Mouse (Mus musculus) 416B (cell line): ENCODE results near the gene Rftn1.
A peak's percentile ranks its signal among the peaks of the same experiment; 100 is the strongest.

Experiments used
- DNase-seq: peaks from one replicate; pipeline ENCODE4 v3.0.0; 2011; ENCODE audit warnings: low read depth

The Rftn1 gene

DNA sequence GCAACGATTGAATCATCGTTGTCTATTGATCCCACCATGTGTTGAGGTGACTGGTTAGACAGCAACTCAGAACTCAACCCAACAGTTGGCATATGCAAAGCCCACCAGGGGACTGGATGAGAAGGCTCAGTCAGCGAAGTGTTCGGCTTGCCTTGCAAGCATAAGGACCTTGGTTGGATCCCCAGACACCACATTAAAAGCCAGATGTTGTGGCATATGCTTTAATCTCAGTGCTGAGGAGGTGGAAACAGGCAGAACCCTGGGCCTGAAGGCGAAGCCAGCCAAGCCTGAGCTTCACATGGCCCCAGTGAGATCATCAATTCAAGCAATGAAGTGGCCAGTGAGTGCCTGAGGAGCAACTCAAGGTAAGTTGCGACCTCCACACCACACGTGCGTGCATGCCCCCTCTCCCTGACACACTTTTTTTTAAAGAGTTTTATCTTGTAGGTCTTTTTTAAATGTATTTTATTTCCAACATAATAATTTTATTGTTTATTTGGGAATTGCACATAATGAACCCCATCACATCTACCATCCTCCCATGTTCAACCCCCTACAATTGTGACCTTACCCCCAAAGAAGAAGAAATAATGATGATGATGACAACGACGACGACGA lies 11.5 kb upstream of the Rftn1 start:
- no peak for DNase-seq

- DNase-seq, result no peak
Observed at GRCm38 (mm10) chr17:50199075-50199850, 8.8 kb upstream of the Rftn1 start.

GRCm38 (mm10) chr17:50197572-50197971 lies 7.1 kb upstream of the Rftn1 start:
- DNase-seq, result no peak

- peak; percentile 68 for DNase-seq
Observed at GRCm38 (mm10) chr17:50196005-50196672, 5.7 kb upstream of the Rftn1 start.

GRCm38 (mm10) chr17:50195399-50195798 lies 4.9 kb upstream of the Rftn1 start:
- no peak for DNase-seq

DNA sequence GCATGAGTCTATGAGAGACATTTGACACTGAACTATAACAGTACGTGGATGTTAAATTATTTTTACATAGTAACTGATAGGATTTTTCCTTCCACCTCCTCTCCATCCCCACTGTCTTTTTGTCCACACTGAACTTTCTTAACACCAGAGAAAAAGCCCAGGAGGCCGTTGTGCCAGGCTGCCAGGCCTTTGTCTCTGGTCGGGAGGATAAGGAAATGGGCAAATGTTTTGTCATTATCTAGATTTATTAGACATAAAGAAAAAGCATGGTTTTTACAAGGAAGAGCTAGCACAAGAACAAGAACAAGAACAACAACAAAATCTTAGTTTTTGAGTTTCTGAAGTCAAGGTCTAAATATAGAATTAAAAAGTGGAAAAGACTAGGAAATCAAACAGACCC lies 4.1 kb upstream of the Rftn1 start:
- no peak for DNase-seq

DNA sequence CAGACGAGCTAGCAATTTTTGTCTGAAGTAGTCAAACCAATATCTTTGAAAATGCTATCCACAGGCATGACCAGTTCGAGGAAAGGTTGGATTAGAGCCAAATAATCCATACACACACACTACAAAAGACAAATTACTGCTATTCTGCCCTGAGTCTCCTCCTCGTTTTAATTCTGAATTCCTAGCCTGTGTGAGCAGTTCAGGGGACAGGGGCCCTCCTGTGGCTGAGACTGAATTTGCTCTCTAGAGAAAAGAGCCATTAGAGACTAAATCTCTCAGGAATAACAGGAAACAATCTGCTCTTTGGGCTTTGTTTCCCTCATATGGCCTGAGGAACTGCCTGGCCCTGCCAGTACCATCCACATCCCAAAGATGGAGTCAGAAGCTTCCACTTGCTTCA lies 3.2 kb upstream of the Rftn1 start:
- peak; percentile 50 for DNase-seq

- no peak for DNase-seq
Observed at GRCm38 (mm10) chr17:50192376-50192940, 2.0 kb upstream of the Rftn1 start.

GRCm38 (mm10) chr17:50191318-50191957 lies 964 bp upstream of the Rftn1 start:
- no peak for DNase-seq

GRCm38 (mm10) chr17:50189381-50190012 lies 977 bp downstream of the Rftn1 start:
- peak; percentile 77 for DNase-seq

DNA sequence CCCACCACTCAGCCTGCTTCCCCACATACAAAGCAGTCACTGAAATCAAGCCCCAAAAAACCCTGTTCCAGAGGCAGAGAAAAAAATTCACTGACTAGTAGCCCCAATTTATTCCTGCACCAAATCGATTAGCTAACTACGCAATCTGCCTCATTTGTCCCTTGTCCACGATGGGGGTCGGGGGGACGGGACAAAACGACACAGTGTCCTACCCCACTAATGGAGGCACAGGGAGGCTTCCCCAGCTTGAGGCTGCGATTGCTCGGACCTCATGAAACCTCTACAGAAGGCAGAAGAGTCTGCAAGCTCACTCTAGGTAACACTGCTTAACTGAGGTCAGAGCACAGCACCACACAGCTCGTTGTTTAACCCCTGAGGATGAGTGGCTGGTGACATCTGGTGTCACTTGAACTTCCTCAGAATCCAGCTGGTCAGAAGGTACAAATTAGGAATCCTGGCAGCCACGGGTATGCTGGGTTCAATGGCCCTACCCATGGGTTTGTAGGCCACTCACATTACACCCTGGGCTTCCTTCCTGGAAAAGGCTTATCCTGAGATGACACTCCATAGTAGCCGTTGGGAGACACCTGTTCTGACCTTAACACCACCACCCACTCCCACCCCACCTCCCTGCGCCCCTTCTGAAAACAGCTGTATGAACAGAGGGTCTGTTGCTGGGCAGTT lies 1.7 kb downstream of the Rftn1 start:
- no peak for DNase-seq

GRCm38 (mm10) chr17:50185616-50186015 lies 4.9 kb downstream of the Rftn1 start:
- DNase-seq, result peak; percentile 57

DNA sequence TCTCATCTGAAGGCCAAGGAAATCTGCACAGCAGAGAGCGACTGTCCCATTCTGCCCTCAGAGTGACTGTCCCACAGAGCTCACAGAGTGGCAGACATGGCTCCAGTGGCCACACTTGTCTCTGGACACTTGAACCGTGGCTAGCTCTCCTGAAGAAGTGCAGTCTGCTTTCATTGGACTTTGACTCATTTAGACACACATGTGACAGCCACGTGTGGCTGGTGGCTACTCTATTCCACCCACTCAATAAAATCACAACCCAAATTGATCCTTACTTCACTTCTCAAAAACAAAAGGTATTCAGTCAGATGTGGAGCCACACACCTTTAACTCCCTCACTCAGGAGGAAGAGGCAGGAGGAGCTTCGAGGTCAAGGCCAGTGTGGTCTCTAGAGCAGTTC lies 5.4 kb downstream of the Rftn1 start:
- no peak for DNase-seq

DNA sequence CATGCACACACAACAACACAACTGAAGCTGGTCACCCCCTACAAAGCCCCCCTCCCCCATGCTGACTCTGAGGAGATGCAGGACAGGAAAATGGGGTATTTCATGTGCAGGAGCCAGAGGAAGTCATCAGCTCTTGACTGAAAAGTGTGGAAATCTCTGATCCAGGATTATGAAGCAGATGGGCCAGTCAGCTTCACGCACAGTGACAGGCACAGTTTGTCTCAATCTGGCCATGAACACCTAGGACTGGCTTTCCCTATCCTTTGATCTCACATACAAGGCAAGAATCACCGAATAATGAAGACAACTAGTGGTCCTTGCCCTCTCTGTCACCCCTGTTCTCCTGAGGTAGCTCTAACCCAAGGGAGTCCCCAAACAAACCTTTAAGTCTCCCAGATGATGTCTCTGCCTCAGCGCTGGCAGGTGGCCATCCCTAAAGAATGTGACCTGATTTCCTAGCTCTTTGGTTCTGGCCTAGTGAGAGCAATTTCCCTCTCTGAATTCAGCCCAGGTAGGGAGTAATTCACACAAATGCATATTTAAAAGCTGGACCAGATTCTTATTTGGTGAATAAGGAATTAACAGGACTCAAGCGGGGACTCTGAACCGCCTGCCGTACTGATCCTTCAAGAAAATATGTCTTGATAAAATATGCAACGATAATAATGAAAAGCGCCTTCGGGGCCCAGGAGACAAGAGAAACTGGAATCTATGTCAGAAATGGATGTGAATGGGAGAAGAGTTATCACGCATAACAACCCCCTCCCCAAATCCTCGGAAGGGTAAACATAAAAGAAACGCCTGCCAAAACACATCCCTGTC lies 6.0 kb downstream of the Rftn1 start:
- DNase-seq, result no peak

- no peak for DNase-seq
Observed at GRCm38 (mm10) chr17:50183300-50183699, 7.2 kb downstream of the Rftn1 start.

DNA sequence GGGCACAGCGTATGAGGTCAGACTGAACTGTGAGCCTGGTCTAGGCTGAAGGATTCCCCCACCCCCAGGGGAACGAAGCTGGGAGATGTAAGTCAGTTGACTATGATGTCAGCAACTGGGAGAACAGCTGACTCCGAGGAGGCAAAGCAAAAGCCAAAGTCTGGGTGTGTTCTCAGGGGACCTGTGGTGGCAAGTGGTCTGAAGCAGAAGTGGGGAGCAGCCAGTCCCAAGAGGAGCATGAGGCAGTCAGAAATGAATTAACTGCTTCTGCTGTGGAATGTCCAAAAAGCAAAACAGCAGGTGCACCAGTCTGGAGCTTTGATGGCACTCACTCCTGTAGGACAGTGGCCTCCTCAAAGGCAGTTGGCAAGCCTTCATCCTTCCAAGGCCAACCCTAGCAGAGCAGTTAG lies 7.9 kb downstream of the Rftn1 start:
- DNase-seq, result no peak

GRCm38 (mm10) chr17:50180899-50181570 lies 9.4 kb downstream of the Rftn1 start:
- no peak for DNase-seq

DNA sequence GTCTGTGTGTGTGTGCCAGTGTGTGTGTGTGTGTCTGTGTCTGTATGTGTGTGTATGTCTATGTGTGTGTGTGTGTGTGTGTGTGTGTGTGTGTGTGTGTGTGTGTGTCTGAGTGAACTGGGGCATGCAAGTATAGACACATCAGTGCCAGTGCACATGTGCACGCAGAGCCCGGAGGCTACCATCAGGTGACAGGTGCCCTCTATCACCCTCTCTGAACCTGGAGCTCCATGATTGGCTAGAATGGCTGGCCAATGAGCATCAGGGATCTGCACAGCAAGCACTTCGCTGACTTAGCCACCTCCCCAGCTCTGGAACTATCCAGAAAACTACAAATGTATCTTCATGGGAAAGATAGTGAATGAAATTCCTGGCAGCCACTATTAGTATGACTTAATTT lies 16.7 kb downstream of the Rftn1 start:
- DNase-seq, result no peak

GRCm38 (mm10) chr17:50173368-50173767 lies 17.1 kb downstream of the Rftn1 start:
- no peak for DNase-seq

GRCm38 (mm10) chr17:50172795-50173194 lies 17.7 kb downstream of the Rftn1 start:
- DNase-seq, result no peak
